Mouse (Mus musculus) bone marrow macrophage, adult 2 months (primary cell): Measurements from ENCODE around the gene Rhox2h.
"Not testable (repeated sequence)": the region's sequence is repeated elsewhere in the genome, so short reads cannot be mapped to it uniquely, and the experiment has no call there.

Experiments
- CTCF ChIP-seq: IDR thresholded peaks from 2 replicates; pipeline ENCODE4 v1.5.1; 2012; ENCODE audit warnings: low read depth, mild to moderate bottlenecking, low read length, moderate library complexity
- POLR2A ChIP-seq: IDR thresholded peaks from 2 replicates; pipeline ENCODE4 v1.6.1; 2012; ENCODE audit warnings: mild to moderate bottlenecking, low read depth, low read length, borderline replicate concordance

DNA sequence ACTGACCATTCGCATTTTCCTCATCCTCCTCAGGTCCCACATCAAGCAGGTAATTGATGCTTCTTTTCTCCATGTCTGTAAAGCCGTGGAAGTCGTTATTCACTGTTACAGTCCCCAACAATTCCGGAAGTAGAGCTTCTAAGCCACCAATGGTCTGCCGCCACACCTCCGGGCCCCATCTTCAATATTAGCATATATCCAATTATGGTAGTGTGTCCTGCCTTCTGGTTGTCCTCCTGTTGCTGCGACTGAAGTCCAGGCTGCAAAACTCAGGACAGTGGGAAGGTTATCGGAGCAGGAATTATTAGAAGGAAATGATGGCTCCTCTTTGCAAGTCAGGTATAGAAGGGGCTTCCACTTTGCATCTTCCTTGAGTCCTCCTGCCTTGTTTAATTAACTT is at the start of gene Rhox2h:
- not testable (repeated sequence) for TF ChIP-seq CTCF, POLR2A
